Mouse (Mus musculus): ENCODE data around the gene Nrk. TPM values are rescaled to one million over a fixed set of nuclear protein-coding genes. Genes with fewer than 3 reads are reported as not detected.

Nrk gene
- under 1 TPM; 0.23 to 0.24 TPM for total RNA-seq (2021)
- long read RNA-seq, experiment 1 = 0 reads
- long read RNA-seq, experiment 2 = 0 reads

- peak; percentile 1 for DNase-seq (ENCODE audit: low spot score)
Observed at GRCm38 (mm10) chrX:138914041-138914776, at the start of gene Nrk. Nrk (plus strand) TSS chrX:138914430.

GRCm38 (mm10) chrX:138913366-138913765, 864 bp upstream of the Nrk start:
- DNase-seq (ENCODE audit: low spot score) = no peak

GRCm38 (mm10) chrX:138914777-138915114, 516 bp downstream of the Nrk start:
- DNase-seq (ENCODE audit: low spot score) = no peak

- no peak for DNase-seq (ENCODE audit: low spot score)
Observed at GRCm38 (mm10) chrX:138919030-138919429, 4.8 kb downstream of the Nrk start.

GRCm38 (mm10) chrX:138943905-138944304, 29.7 kb downstream of the Nrk start:
- no peak for DNase-seq (ENCODE audit: low spot score)

- DNase-seq (ENCODE audit: low spot score) = no peak
Observed at GRCm38 (mm10) chrX:138960713-138961112, 46.5 kb downstream of the Nrk start.

GRCm38 (mm10) chrX:138978501-138978900, 64.3 kb downstream of the Nrk start:
- DNase-seq (ENCODE audit: low spot score) = no peak

- DNase-seq (ENCODE audit: low spot score) = no peak
Observed at GRCm38 (mm10) chrX:138979249-138979648, 65.0 kb downstream of the Nrk start.

GRCm38 (mm10) chrX:139014524-139014923, 100.3 kb downstream of the Nrk start:
- DNase-seq (ENCODE audit: low spot score) = no peak

- DNase-seq (ENCODE audit: low spot score) = no peak
Observed at GRCm38 (mm10) chrX:139016540-139016939, 102.3 kb downstream of the Nrk start.

- DNase-seq (ENCODE audit: low spot score) = no peak
Observed at GRCm38 (mm10) chrX:139026532-139027097, 112.4 kb downstream of the Nrk start.

GRCm38 (mm10) chrX:139027296-139027695, 113.1 kb downstream of the Nrk start:
- peak; percentile 48 for DNase-seq (ENCODE audit: low spot score)

- DNase-seq (ENCODE audit: low spot score) = no peak
Observed at GRCm38 (mm10) chrX:139027909-139028308, 113.7 kb downstream of the Nrk start.

GRCm38 (mm10) chrX:139037666-139038065, 123.4 kb downstream of the Nrk start:
- DNase-seq (ENCODE audit: low spot score) = no peak

- no peak for DNase-seq (ENCODE audit: low spot score)
Observed at GRCm38 (mm10) chrX:139039314-139039713, 125.1 kb downstream of the Nrk start.

GRCm38 (mm10) chrX:139041148-139041547, 126.9 kb downstream of the Nrk start:
- DNase-seq (ENCODE audit: low spot score) = no peak

GRCm38 (mm10) chrX:139051976-139052375, 137.7 kb downstream of the Nrk start:
- no peak for DNase-seq (ENCODE audit: low spot score)

- DNase-seq (ENCODE audit: low spot score) = no peak
Observed at GRCm38 (mm10) chrX:139053149-139053548, 138.9 kb downstream of the Nrk start.

Other genes starting within 250 kb of the Nrk start
- gene Serpina7, start 170.8 kb downstream of the Nrk start, total RNA-seq (2021) = not detected
- not detected for gene 4930513O06Rik, start 171.8 kb downstream of the Nrk start, total RNA-seq (2021)